Mouse (Mus musculus): ENCODE results near the gene Pdzrn3. TPM values are rescaled to one million over a fixed set of nuclear protein-coding genes. Genes with fewer than 3 reads are reported as not detected.

The Pdzrn3 gene
- total RNA-seq, 1 experiment, result 3.8 TPM

DNA sequence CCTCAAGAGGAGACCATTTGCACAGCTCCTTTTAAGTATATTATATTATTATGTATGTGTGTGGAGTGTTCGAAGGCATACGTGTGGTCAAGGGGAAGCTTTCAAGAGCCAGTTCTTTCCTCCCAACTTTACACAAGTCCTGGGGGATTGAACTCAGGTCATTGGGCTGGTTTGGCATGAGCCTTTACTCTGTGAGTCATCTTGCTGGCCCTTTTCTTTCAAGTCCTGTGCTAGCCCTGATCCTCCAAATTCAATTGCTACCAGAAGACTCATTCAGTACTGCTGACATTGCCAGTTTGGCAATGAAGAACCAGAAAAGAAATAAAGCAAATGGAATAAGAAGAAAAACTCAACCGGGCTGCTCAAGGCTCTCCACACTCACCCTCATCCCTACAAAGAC, 55.1 kb downstream of the Pdzrn3 start:
- no peaks in the 10 kb centered on the region for H3K4me1 ChIP-seq (ENCODE audit: control insufficient read depth in 2 of 2, insufficient read depth in 2 of 2, low read length in 2 of 2, poor library complexity in 1 of 2)
- no peak for DNase-seq (ENCODE audit: low read depth, low spot score)
- no peak overlapping the region for H3K4me3 ChIP-seq (ENCODE audit: insufficient read depth in 1 of 2, low read depth in 1 of 2, low read length in 2 of 2, poor library complexity in 1 of 2, severe bottlenecking in 1 of 2)
- in situ Hi-C loops (cut with MboI; ENCODE audit: low sequenced_read_pairs in 2 of 2, unreplicated experiment in 2 of 2), result no loop called here
- no peak for TF ChIP-seq MAFK (IDR thresholded peaks at IDR 0.05; ENCODE audit: insufficient read depth, low read depth, low read length)
- TF ChIP-seq CHD2 (IDR thresholded peaks at IDR 0.05; ENCODE audit: low read depth, low read length), result no peak
- no peak for TF ChIP-seq ZC3H11A (IDR thresholded peaks at IDR 0.05; ENCODE audit: borderline replicate concordance, low read depth, low read length)
- no peak for TF ChIP-seq HCFC1 (IDR thresholded peaks at IDR 0.05; ENCODE audit: borderline replicate concordance, insufficient read depth, low read length)
- no peak for TF ChIP-seq ZNF384 (IDR thresholded peaks at IDR 0.05; ENCODE audit: low read depth, low read length)
- no peak overlapping the region for H3K27ac ChIP-seq (ENCODE audit: insufficient read depth, low read depth, low read length, poor library complexity, severe bottlenecking)
- no peaks in the 10 kb centered on the region for H3K9me3 ChIP-seq (ENCODE audit: control insufficient read depth, insufficient read depth, low read depth, low read length)
- H3K36me3 ChIP-seq (ENCODE audit: control insufficient read depth, insufficient read depth, low read length, poor library complexity, severe bottlenecking), result no peaks in the 10 kb centered on the region
- no peak overlapping the region for H3K9ac ChIP-seq (ENCODE audit: insufficient read depth, low read depth, low read length, poor library complexity, severe bottlenecking)

DNA sequence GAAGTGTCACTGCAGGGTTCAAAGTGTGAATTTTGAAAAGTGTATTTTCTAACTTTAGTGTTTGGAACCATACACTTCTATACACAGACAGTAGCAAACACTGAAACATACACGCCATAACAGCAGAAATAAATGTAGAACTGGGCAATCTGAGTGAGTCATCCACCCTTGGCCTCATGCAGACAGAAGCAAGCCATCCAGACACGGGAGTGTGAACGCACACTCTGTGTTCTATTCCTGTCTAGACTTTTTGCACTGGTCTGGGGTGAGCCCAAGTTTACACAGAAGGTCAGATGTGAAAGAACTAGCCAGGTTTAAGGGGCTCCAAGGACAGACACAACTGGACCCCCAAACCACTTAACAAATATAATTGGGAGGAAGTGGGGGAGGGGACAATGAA, 57.3 kb downstream of the Pdzrn3 start:
- no peak overlapping the region for H3K27ac ChIP-seq (ENCODE audit: insufficient read depth, low read depth, low read length, poor library complexity, severe bottlenecking)
- no peak overlapping the region for H3K4me3 ChIP-seq (ENCODE audit: insufficient read depth in 1 of 2, low read depth in 1 of 2, low read length in 2 of 2, poor library complexity in 1 of 2, severe bottlenecking in 1 of 2)
- no peak overlapping the region for H3K9ac ChIP-seq (ENCODE audit: insufficient read depth, low read depth, low read length, poor library complexity, severe bottlenecking)
- no peaks in the 10 kb centered on the region for H3K4me1 ChIP-seq (ENCODE audit: control insufficient read depth in 2 of 2, insufficient read depth in 2 of 2, low read length in 2 of 2, poor library complexity in 1 of 2)
- in situ Hi-C loops (cut with MboI; ENCODE audit: low sequenced_read_pairs in 2 of 2, unreplicated experiment in 2 of 2), result no loop called here
- H3K9me3 ChIP-seq (ENCODE audit: control insufficient read depth, insufficient read depth, low read depth, low read length), result no peaks in the 10 kb centered on the region
- H3K36me3 ChIP-seq (ENCODE audit: control insufficient read depth, insufficient read depth, low read length, poor library complexity, severe bottlenecking), result no peaks in the 10 kb centered on the region
- no peak for DNase-seq (ENCODE audit: low read depth, low spot score)
- TF ChIP-seq ZC3H11A (IDR thresholded peaks at IDR 0.05; ENCODE audit: borderline replicate concordance, low read depth, low read length), result no peak
- TF ChIP-seq HCFC1 (IDR thresholded peaks at IDR 0.05; ENCODE audit: borderline replicate concordance, insufficient read depth, low read length), result no peak
- no peak for TF ChIP-seq MAFK (IDR thresholded peaks at IDR 0.05; ENCODE audit: insufficient read depth, low read depth, low read length)
- TF ChIP-seq CHD2 (IDR thresholded peaks at IDR 0.05; ENCODE audit: low read depth, low read length), result no peak
- no peak for TF ChIP-seq ZNF384 (IDR thresholded peaks at IDR 0.05; ENCODE audit: low read depth, low read length)

DNA sequence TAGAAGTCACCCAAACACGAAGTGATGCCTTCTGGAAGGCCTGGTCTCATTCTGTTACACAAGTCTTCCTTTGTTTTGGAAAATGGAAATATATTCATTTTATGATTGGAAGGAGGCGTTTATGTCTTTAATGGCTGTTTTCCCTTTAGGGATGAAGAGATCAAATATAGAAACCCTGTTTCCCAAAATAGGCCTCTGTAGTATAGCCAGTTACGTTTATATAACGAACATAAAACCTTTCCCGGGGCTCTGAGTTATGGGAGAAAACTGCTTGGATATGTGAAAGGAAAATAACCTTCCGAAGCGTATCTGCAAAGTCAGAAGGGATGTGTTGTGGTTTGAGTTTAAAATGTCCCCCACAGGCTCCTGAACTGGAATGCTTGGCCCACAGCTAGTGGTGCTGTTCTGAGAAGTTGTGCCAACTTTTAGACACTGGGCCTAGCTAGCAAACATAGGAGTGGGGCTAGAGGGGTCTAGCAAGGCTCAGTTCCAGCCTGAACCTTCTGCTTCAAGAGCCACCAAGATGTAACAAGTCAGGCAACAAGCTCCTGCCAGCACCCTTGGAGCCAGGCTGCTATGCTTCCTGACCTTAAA, 58.2 kb downstream of the Pdzrn3 start:
- no peak for TF ChIP-seq ZNF384 (IDR thresholded peaks at IDR 0.05; ENCODE audit: low read depth, low read length)
- no peak for TF ChIP-seq MAFK (IDR thresholded peaks at IDR 0.05; ENCODE audit: insufficient read depth, low read depth, low read length)
- TF ChIP-seq CHD2 (IDR thresholded peaks at IDR 0.05; ENCODE audit: low read depth, low read length), result no peak
- no peak for TF ChIP-seq ZC3H11A (IDR thresholded peaks at IDR 0.05; ENCODE audit: borderline replicate concordance, low read depth, low read length)
- no peak for TF ChIP-seq HCFC1 (IDR thresholded peaks at IDR 0.05; ENCODE audit: borderline replicate concordance, insufficient read depth, low read length)
- in situ Hi-C loops (cut with MboI; ENCODE audit: low sequenced_read_pairs in 2 of 2, unreplicated experiment in 2 of 2), result no loop called here

DNA sequence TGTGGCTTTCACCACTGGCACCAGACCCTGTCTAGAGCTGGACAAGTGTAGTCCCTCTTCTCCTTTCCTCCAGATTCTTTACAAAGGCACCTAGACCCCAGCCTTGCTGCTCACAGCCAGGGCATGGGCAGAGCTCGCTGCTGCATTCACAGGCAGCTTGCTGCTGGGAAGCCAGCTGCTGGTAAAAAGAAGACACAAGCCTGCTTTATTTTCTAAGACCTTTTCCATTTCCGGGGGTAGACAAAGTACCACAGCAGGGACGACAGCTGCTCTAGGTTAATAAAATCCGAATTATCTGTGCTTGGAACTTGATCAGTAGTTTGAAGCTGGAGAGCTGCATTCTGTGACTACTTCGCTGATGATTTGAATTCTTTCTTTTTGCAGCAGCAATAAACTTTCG, 59.2 kb downstream of the Pdzrn3 start:
- Histone ChIP-seq H3K27ac (ENCODE audit: insufficient read depth, low read depth, low read length, poor library complexity, severe bottlenecking) (no peak overlapping the region), H3K36me3 (ENCODE audit: control insufficient read depth, insufficient read depth, low read length, poor library complexity, severe bottlenecking) (no peaks in the 10 kb centered on the region), H3K4me1 (ENCODE audit: control insufficient read depth in 2 of 2, insufficient read depth in 2 of 2, low read length in 2 of 2, poor library complexity in 1 of 2) (no peaks in the 10 kb centered on the region), H3K9me3 (ENCODE audit: control insufficient read depth, insufficient read depth, low read depth, low read length) (no peaks in the 10 kb centered on the region), H3K9ac (ENCODE audit: insufficient read depth, low read depth, low read length, poor library complexity, severe bottlenecking) (no peak overlapping the region), H3K4me3 (ENCODE audit: insufficient read depth in 1 of 2, low read depth in 1 of 2, low read length in 2 of 2, poor library complexity in 1 of 2, severe bottlenecking in 1 of 2) (no peak overlapping the region)
- DNase-seq (ENCODE audit: low read depth, low spot score), result no peak
- in situ Hi-C loops (cut with MboI; ENCODE audit: low sequenced_read_pairs in 2 of 2, unreplicated experiment in 2 of 2), result no loop called here
- TF ChIP-seq CHD2 (IDR thresholded peaks at IDR 0.05; ENCODE audit: low read depth, low read length) (no peak), HCFC1 (IDR thresholded peaks at IDR 0.05; ENCODE audit: borderline replicate concordance, insufficient read depth, low read length) (no peak)

More for the DNA sequence above, 58.2 kb downstream of the Pdzrn3 start:
- Histone ChIP-seq H3K27ac (ENCODE audit: insufficient read depth, low read depth, low read length, poor library complexity, severe bottlenecking) (no peak overlapping the region), H3K36me3 (ENCODE audit: control insufficient read depth, insufficient read depth, low read length, poor library complexity, severe bottlenecking) (no peaks in the 10 kb centered on the region), H3K9ac (ENCODE audit: insufficient read depth, low read depth, low read length, poor library complexity, severe bottlenecking) (no peak overlapping the region), H3K9me3 (ENCODE audit: control insufficient read depth, insufficient read depth, low read depth, low read length) (no peaks in the 10 kb centered on the region), H3K4me1 (ENCODE audit: control insufficient read depth in 2 of 2, insufficient read depth in 2 of 2, low read length in 2 of 2, poor library complexity in 1 of 2) (no peaks in the 10 kb centered on the region), H3K4me3 (ENCODE audit: insufficient read depth in 1 of 2, low read depth in 1 of 2, low read length in 2 of 2, poor library complexity in 1 of 2, severe bottlenecking in 1 of 2) (no peak overlapping the region)
- DNase-seq (ENCODE audit: low read depth, low spot score), result no peak

DNA sequence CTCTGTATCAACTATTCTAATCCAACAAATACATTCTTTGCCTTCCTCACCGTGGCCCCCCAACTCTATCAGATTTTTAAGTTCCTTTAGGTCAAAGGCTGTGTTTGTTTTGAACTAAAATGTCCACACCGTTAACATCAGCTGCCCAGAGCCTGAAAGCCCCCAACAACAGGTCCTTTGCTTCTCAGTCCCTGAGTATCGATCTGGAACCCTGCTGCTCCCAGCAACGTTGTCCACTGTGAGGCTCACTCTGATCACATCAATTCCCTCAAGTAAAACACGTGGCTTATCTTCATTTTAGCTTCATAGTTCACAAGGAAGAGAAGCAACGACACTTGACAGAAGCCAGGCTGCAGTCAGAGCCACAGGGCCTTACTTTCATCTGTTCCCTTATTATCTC, 66.3 kb downstream of the Pdzrn3 start:
- no peak overlapping the region for H3K27ac ChIP-seq (ENCODE audit: insufficient read depth, low read depth, low read length, poor library complexity, severe bottlenecking)
- TF ChIP-seq MAFK (IDR thresholded peaks at IDR 0.05; ENCODE audit: insufficient read depth, low read depth, low read length) (no peak), HCFC1 (IDR thresholded peaks at IDR 0.05; ENCODE audit: borderline replicate concordance, insufficient read depth, low read length) (no peak), CHD2 (IDR thresholded peaks at IDR 0.05; ENCODE audit: low read depth, low read length) (no peak), ZC3H11A (IDR thresholded peaks at IDR 0.05; ENCODE audit: borderline replicate concordance, low read depth, low read length) (no peak), ZNF384 (IDR thresholded peaks at IDR 0.05; ENCODE audit: low read depth, low read length) (no peak)
- no peaks in the 10 kb centered on the region for H3K9me3 ChIP-seq (ENCODE audit: control insufficient read depth, insufficient read depth, low read depth, low read length)
- H3K9ac ChIP-seq (ENCODE audit: insufficient read depth, low read depth, low read length, poor library complexity, severe bottlenecking), result no peak overlapping the region
- in situ Hi-C loops (cut with MboI; ENCODE audit: low sequenced_read_pairs in 2 of 2, unreplicated experiment in 2 of 2), result no loop called here
- no peak overlapping the region for H3K4me3 ChIP-seq (ENCODE audit: insufficient read depth in 1 of 2, low read depth in 1 of 2, low read length in 2 of 2, poor library complexity in 1 of 2, severe bottlenecking in 1 of 2)
- H3K4me1 ChIP-seq (ENCODE audit: control insufficient read depth in 2 of 2, insufficient read depth in 2 of 2, low read length in 2 of 2, poor library complexity in 1 of 2), result no peaks in the 10 kb centered on the region
- DNase-seq (ENCODE audit: low read depth, low spot score), result no peak
- H3K36me3 ChIP-seq (ENCODE audit: control insufficient read depth, insufficient read depth, low read length, poor library complexity, severe bottlenecking), result no peaks in the 10 kb centered on the region

All from ES-E14 (cell line).